In the genomic region with DNA sequence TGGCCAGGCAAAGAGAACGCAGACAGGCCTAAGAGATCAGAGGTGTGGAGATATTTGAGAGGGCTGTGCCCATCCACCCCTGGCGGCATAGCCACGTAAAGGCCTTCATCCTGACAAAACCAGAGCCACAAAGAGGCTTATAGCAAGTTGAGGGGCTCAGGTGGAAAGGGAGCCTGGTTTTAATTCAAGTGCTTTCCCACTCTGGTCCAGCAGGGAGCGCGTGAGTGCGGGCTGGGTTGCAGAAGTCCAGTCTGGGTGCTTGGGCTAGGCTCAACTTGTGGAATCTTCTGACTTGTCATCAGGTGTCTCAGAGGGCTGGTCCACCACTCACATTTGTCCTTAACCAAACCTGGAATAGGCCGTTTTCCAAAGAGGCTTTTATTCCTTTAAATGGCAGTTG, we compare ENCODE assay signal across 9 mouse cellular contexts. TPM values are rescaled to one million over a fixed set of nuclear protein-coding genes. Genes with fewer than 3 reads are reported as not detected.
A peak's percentile ranks its signal among the peaks of the same experiment; 100 is the strongest.
DNase-seq lines count a peak whose midpoint lies in the region; ATAC-seq lines count a peak whose summit lies in the region.
"Had no signal": no experiment of that assay in that cellular context is flagged by ENCODE, and none has a peak within 500 bp of the region (broad histone marks: within the 10 kb centered on the region; RNA-seq: fewer than 3 reads in every experiment).

No protein-coding gene starts in this region.

- no peak overlapping the region for H3K27ac ChIP-seq in heart, embryonic 11.5 days (ENCODE audit: low read depth, low read length)
- H3K27ac ChIP-seq: liver, embryonic 15.5 days had no signal

- peaks cover 45% of the 10 kb centered on the region for H3K27me3 ChIP-seq in heart, embryonic 11.5 days (ENCODE audit: control insufficient read depth, insufficient read depth, low read length)

- no peak overlapping the region for H3K4me3 ChIP-seq in heart, embryonic 11.5 days (ENCODE audit: low read depth, low read length)
- H3K4me3 ChIP-seq: liver, embryonic 15.5 days had no signal

- peak; percentile 90 for DNase-seq in heart, adult 11 months
- peak; percentile 73 for DNase-seq in R1 (ENCODE audit: low read depth, low spot score)
- peak; percentile 82 to 87 for DNase-seq in cerebellum, postnatal 36 days
- DNase-seq in gastrocnemius, postnatal 36 days: peak; percentile 57 to 58
- peak; percentile 71 to 91 for DNase-seq in layer of hippocampus, postnatal 25 days (ENCODE audit: extremely low spot score in 1 of 2, low spot score in 1 of 2)
- peak; percentile 15 to 29 for DNase-seq in spleen, postnatal 36 days (ENCODE audit: low spot score in 2 of 2)

- H3K4me1 ChIP-seq in heart, embryonic 11.5 days (ENCODE audit: control insufficient read depth, insufficient read depth, low read length): peaks cover 3% of the 10 kb centered on the region; the same call in 1 of the 2 replicates

- no peak overlapping the region for H3K9ac ChIP-seq in heart, embryonic 11.5 days (ENCODE audit: low read depth, low read length)
- H3K9ac ChIP-seq: liver, embryonic 15.5 days had no signal

- no peaks in the 10 kb centered on the region for H3K36me3 ChIP-seq in heart, embryonic 11.5 days (ENCODE audit: control insufficient read depth, insufficient read depth, low read length)
- H3K36me3 ChIP-seq: liver, embryonic 15.5 days had no signal

- intact Hi-C loops in gastrocnemius, postnatal 36 days (cut with DNase I): loop anchor here (5.0 kb wide), 1 partner anchor 54 kb away; no protein-coding TSS in a partner anchor

- no peak; the same call in 1 of the 2 replicates for ATAC-seq in heart, embryonic 11.5 days (replicated peaks; ENCODE audit: insufficient number of reproducible peaks, low FRiP score, low TSS enrichment)
- ATAC-seq in megakaryocyte-erythroid progenitor cell, adult 5-6 weeks (replicated peaks; ENCODE audit: low FRiP score, low TSS enrichment, poor library complexity, severe bottlenecking): peak; percentile 63

- 12% methylated on average over 7 of the region's 7 CpGs for WGBS in heart, embryonic 11.5 days (ENCODE audit: insufficient replicate concordance)

- H3K9me3 ChIP-seq in heart, embryonic 11.5 days (replicated peaks; ENCODE audit: control insufficient read depth, low read length): no peaks in the 10 kb centered on the region
- H3K9me3 ChIP-seq: liver, embryonic 15.5 days had no signal

- H3K4me2 ChIP-seq in heart, embryonic 11.5 days: no peak overlapping the region

RNA-seq across cellular contexts. Expression of gene Rasgef1c, which starts 1.7 kb away (rescaled TPM):
- 0.13 and 0.45 TPM in 2 replicates for polyA plus RNA-seq in heart, embryonic 11.5 days (2014; fragmentation: Nextera tagmentation; extraction: Ambion mirVana)
- under 1 TPM; 0.26 to 0.44 TPM for total RNA-seq in gastrocnemius, postnatal 36 days (2021)
- total RNA-seq in layer of hippocampus, postnatal 25 days (2021): 1 to 10 TPM; 1.9 to 2.3 TPM
- total RNA-seq in megakaryocyte-erythroid progenitor cell, adult 5-6 weeks (2014; fragmentation: Nextera tagmentation): 1.4 and 5.6 TPM in 2 replicates
- 1.2 TPM in 2 replicates for total RNA-seq in megakaryocyte-erythroid progenitor cell, adult 5-6 weeks (2017)

RNA-seq across cellular contexts. Expression of gene Mapk9, which starts 56.8 kb away (rescaled TPM):
- 35.8 and 40.8 TPM in 2 replicates for polyA plus RNA-seq in heart, embryonic 11.5 days (2014; fragmentation: Nextera tagmentation; extraction: Ambion mirVana)
- 10 to 100 TPM; 43.5 to 49.9 TPM for total RNA-seq in gastrocnemius, postnatal 36 days (2021)
- total RNA-seq in layer of hippocampus, postnatal 25 days (2021): 100 to 1,000 TPM; 138 to 149 TPM
- 107 and 112 TPM in 2 replicates for total RNA-seq in megakaryocyte-erythroid progenitor cell, adult 5-6 weeks (2014; fragmentation: Nextera tagmentation)
- total RNA-seq in megakaryocyte-erythroid progenitor cell, adult 5-6 weeks (2017): 94.5 and 98.9 TPM in 2 replicates

Comparison
In these comparisons a context has a peak if more than half of its experiments do, and no peak if none do; other contexts are left out.
1. DNase-seq: peak in every context shown above with its lines; median percentile 90 in heart, adult 11 months; 84 in cerebellum, postnatal 36 days; 81 in layer of hippocampus, postnatal 25 days; 73 in R1; 58 in gastrocnemius, postnatal 36 days; 22 in spleen, postnatal 36 days.